Mouse (Mus musculus) stomach, embryonic 15.5 days (tissue): ENCODE data around the gene Nadk. TPM values are rescaled to one million over a fixed set of nuclear protein-coding genes. Genes with fewer than 3 reads are reported as not detected.
A peak's percentile ranks its signal among the peaks of the same experiment; 100 is the strongest.

Source experiments
- ATAC-seq: fragments of 200-750 bp; cut with Nextera tagmentation; 2 replicates; pipeline ENCODE4 v1.8.0; 2017; ENCODE audit warnings: low read depth, moderate number of reproducible peaks, moderate TSS enrichment; ENCODE audit not compliant: insufficient read depth, low FRiP score
- H3K27ac ChIP-seq: fragments of 300-500 bp; sonication (generic); 2 replicates; pipeline ENCODE4 v1.5.1; 2015; ENCODE audit warnings: mild to moderate bottlenecking, inconsistent platforms
- H3K27me3 ChIP-seq: fragments of 300-500 bp; sonication (generic); replicated peaks from 2 replicates; pipeline ENCODE4 v1.6.1; 2015; ENCODE audit warnings: inconsistent platforms
- H3K36me3 ChIP-seq: fragments of 300-500 bp; sonication (generic); 2 replicates; pipeline ENCODE4 v1.6.1; 2015; ENCODE audit warnings: inconsistent platforms
- H3K4me1 ChIP-seq: fragments of 300-500 bp; sonication (generic); 2 replicates; pipeline ENCODE4 v1.6.1; 2015; ENCODE audit warnings: inconsistent platforms
- H3K4me2 ChIP-seq: fragments of 300-500 bp; sonication (generic); 2 replicates; pipeline ENCODE4 v1.6.1; 2015; ENCODE audit warnings: mild to moderate bottlenecking, inconsistent platforms
- H3K4me3 ChIP-seq: fragments of 300-500 bp; sonication (generic); replicated peaks from 2 replicates; pipeline ENCODE4 v1.5.1; 2015; ENCODE audit warnings: inconsistent platforms
- H3K9ac ChIP-seq: fragments of 300-500 bp; sonication (generic); 2 replicates; pipeline ENCODE4 v1.6.1; 2015; ENCODE audit warnings: inconsistent platforms
- H3K9me3 ChIP-seq: fragments of 300-500 bp; sonication (generic); 2 replicates; pipeline ENCODE4 v1.6.1; 2016; ENCODE audit warnings: inconsistent platforms
- WGBS: fragments of 180-500 bp; shearing (Covaris S2); methylation state at CpG from one replicate; pipeline ENCODE4 v1.1.7; 2015; 5-methylcytosine and 5-hydroxymethylcytosine counted together
- polyA plus RNA-seq: library from polyadenylated mRNA; unstranded; fragments of >200 nt; fragmentation: Nextera tagmentation; extraction: Ambion mirVana; gene quantifications from 2 replicates; pipeline ENCODE4 v1.2.1, GENCODE M21; 2015

Nadk gene
- polyA plus RNA-seq = 79.7 and 83.2 TPM in 2 replicates

DNA sequence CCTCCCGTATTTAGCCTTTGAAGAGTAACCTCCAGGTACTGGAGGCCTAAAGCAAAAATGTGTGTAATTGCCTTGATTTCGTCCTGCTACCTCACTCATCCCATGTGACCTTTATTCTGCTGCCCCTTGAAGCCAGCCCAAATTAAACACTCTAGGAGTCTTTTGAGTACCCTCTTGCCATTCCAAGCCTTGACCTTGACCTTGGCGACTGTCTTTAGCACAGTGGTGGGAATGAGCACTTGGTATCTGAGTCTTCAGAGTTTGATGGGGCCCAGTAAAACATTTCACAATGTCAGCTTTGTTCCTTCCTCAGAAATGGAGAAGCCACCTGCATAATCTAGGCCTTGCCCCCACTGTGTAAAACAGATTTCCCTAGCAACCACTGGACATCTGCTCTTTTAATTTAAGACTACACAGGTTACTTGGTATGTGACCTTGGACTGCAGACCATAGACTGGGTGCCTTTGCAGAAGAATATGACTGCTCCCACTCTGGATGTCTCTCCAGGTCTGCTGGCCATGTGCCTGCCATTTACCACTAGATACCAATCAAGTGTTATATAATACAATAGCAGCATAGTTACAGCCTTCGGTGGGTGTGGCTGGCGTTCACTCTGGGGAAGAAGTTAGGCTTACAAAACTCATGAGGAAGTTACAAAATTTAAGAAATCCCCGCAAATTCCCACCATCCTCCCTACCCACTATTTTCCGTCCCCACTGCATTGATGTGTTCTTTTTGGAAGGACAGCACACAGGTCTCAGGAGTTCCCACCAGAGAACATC lies at the start of gene Nadk:
Gene Nadk, plus strand, starts transcription at position 718 of the 782 bp plus-strand sequence.
- Histone ChIP-seq H3K27me3 (no peaks in the 10 kb centered on the region), H3K9ac (peak within 1 kb of the TSS; percentile 9; the same call in 1 of the 2 replicates), H3K9me3 (no peaks in the 10 kb centered on the region), H3K27ac (peak within 1 kb of the TSS; percentile 90), H3K4me1 (peaks cover 37% of the 10 kb centered on the region), H3K4me3 (peak within 1 kb of the TSS; percentile 95), H3K4me2 (peak within 1 kb of the TSS; percentile 64), H3K36me3 (peaks cover 16% of the 10 kb centered on the region)
- 58% methylated on average over 7 of the region's 7 CpGs for WGBS
- ATAC-seq = no peak

DNA sequence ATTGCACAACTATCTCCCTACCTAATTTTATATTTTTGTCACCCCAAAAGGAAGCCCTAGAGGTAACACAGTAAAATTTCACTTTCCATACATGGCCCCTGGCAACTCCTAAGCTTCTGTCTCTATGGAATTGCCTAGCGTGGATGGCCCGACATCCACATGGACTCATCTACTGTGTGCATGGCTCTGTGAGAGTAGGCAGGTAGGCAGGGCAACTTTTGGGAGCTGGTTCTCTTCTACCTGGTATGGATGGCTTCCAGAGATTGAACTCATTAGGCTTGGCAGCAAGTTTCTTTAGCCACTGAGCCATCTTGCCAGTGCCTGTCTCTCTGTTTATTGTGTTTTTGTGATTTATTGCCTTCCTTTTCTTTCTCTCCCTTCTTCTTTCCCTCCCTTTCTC lies 47.4 kb upstream of the Nadk start:
- Histone ChIP-seq H3K9ac (no peak overlapping the region), H3K4me3 (no peak overlapping the region), H3K36me3 (0 out of 2 replicates have a peak, but pooled peaks cover 4% of the 10 kb centered on the region), H3K27me3 (no peaks in the 10 kb centered on the region), H3K27ac (no peak overlapping the region), H3K4me2 (no peak overlapping the region), H3K4me1 (no peaks in the 10 kb centered on the region), H3K9me3 (no peaks in the 10 kb centered on the region)
- WGBS = 85% methylated on average over 2 of the region's 2 CpGs
- no peak for ATAC-seq

DNA sequence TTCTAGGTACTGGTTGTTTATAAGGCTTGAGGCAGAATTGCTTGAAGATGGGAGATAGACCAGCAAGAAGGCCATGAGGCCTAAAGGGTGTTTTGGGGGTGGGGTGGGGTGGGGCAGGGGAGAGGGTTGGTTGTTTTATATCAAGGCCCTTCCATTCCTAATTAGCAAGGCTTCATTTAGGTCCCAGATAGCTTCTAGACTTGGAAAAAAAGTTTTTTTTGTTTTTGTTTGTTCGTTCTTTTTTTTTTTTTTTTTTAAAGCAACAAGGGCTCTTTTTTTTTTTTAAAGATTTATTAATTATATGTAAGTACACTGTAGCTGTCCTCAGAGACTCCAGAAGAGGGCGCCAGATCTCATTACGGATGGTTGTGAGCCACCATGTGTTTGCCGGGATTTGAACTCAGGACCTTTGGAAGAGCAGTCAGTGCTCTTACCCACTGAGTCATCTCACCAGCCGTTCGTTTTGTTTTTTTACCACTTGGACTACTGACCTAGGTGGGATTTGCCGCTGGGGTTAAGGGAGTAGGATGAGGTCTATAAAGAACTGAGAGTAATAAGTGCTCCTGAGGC lies 44.1 kb upstream of the Nadk start:
- no peak for ATAC-seq
- Histone ChIP-seq H3K27me3 (no peaks in the 10 kb centered on the region), H3K4me1 (no peaks in the 10 kb centered on the region), H3K27ac (no peak overlapping the region), H3K36me3 (0 out of 2 replicates have a peak, but pooled peaks cover 4% of the 10 kb centered on the region), H3K4me2 (no peak overlapping the region), H3K4me3 (no peak overlapping the region), H3K9ac (no peak overlapping the region), H3K9me3 (no peaks in the 10 kb centered on the region)
- WGBS = 86% methylated on average over 7 of the region's 7 CpGs

DNA sequence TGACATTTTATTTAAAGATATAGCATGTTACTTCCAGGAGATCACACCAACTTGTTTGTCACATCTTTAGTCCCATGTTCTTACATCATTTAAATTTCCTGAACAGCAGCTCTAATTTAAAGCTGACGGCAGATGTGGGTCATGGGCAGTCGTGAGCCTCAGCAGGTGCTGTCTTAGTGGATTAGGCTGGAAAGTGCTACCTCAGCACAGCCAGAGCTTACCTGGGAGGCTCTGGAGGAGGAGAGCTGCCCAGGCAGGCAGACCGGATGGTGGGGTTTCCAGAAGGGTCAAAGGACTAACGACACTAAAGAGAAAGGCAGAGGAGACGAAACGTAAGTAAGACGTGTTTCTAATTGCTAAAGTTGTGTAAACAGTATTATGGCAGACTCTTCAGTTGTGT lies 39.9 kb upstream of the Nadk start:
- H3K4me3 ChIP-seq = no peak overlapping the region
- H3K4me1 ChIP-seq = no peaks in the 10 kb centered on the region
- no peak overlapping the region for H3K9ac ChIP-seq
- no peak overlapping the region for H3K4me2 ChIP-seq
- H3K27ac ChIP-seq = no peak overlapping the region
- no peak for ATAC-seq
- no peaks in the 10 kb centered on the region for H3K9me3 ChIP-seq
- H3K27me3 ChIP-seq = no peaks in the 10 kb centered on the region
- H3K36me3 ChIP-seq = 0 out of 2 replicates have a peak, but pooled peaks cover 1% of the 10 kb centered on the region
- 61% methylated on average over 7 of the region's 7 CpGs for WGBS

DNA sequence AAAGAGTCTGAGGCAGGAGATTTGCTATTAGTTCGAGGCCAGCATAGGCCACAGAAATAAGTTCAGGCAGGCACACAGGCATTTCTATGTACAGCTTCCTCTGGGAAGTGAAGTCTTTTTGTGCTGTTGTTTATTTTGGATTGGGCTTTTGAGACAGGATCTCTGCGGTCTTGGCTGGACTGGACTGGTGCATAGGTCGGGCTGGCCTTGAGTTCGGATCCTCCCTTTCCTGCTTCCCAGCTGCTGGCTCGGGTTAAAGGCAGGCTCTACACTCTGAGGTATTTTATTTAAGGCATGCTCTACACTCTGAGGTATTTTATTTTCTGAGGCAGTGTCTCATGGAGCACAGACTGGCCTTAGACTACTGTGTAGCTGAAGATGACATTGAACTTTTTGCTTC lies 36.4 kb upstream of the Nadk start:
- 86% methylated on average over 5 of the region's 5 CpGs for WGBS
- H3K36me3 ChIP-seq = peaks cover 25% of the 10 kb centered on the region; the same call in 1 of the 2 replicates

DNA sequence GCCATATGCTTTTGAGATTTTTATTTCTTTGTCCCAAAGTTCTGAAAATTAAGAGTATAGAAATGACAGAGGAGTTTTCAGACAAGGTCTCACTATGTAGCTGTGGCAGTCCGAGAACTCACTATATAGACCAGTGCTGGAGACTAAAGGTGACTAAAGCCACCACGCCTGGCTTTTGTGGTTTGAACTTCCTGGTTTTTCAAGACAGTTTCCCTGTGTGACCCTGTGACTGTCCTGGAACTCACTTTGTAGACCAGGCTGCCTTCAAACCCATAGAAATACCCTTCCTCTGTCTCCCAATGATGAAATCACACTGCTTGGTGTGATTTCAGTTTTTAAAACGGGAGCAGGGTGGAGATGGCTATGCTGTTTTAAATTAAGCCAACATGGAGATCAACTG lies 32.9 kb upstream of the Nadk start:
- H3K27me3 ChIP-seq = no peaks in the 10 kb centered on the region
- no peak overlapping the region for H3K27ac ChIP-seq
- peaks cover 37% of the 10 kb centered on the region; the same call in 1 of the 2 replicates for H3K36me3 ChIP-seq
- no peaks in the 10 kb centered on the region for H3K4me1 ChIP-seq
- no peak for ATAC-seq
- H3K4me2 ChIP-seq = no peak overlapping the region
- H3K9ac ChIP-seq = no peak overlapping the region
- no peak overlapping the region for H3K4me3 ChIP-seq
- H3K9me3 ChIP-seq = no peaks in the 10 kb centered on the region
- WGBS = 81% methylated on average over 3 of the region's 3 CpGs

More for the DNA sequence above, 36.4 kb upstream of the Nadk start:
- Histone ChIP-seq H3K4me1 (no peaks in the 10 kb centered on the region), H3K27ac (no peak overlapping the region), H3K4me3 (no peak overlapping the region), H3K27me3 (no peaks in the 10 kb centered on the region), H3K9me3 (no peaks in the 10 kb centered on the region), H3K4me2 (no peak overlapping the region), H3K9ac (no peak overlapping the region)
- no peak for ATAC-seq

DNA sequence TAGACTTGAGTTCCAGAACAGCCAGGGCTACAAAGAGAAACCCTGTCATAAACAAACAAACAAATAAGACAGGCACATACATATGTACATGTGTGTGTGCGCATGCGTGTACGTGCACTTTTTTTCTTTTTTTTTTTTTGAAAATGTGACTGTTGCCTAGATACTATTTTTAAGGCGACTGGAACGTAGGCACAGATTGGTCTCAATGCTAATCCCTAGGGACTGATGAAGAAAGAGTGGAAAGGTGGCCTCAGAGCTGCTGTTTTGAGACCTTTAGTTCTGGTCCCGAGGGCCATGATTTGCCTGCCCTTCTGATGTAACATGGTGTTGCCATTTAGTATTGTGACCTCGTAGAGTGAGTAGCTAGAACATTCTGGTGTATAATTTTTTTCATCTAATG lies 12.2 kb upstream of the Nadk start:
- Histone ChIP-seq H3K9ac (no peak overlapping the region), H3K4me2 (no peak overlapping the region), H3K4me3 (no peak overlapping the region), H3K27me3 (no peaks in the 10 kb centered on the region), H3K27ac (no peak overlapping the region), H3K36me3 (peaks cover 42% of the 10 kb centered on the region), H3K4me1 (no peaks in the 10 kb centered on the region), H3K9me3 (no peaks in the 10 kb centered on the region)
- no peak for ATAC-seq
- WGBS = 92% methylated on average over 7 of the region's 7 CpGs

DNA sequence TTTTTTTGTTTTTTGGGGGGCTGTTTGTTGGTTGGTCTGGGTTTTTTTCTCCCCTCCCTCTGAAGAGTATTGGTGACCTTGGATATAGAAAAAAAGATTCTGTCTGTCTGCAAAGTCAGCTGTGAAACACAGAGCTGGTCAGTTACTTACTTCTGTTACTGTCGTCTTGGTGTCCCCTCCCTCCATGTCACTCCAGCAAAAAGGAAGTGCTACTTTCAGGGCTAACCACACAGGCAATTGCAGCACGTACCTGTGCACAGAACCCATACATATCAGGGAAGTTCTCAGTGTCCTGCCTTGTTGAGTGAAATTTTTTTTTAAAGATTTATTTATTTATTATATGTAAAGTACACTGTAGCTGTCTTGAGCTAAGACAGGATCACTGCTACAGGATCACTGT lies 11.7 kb upstream of the Nadk start:
- Histone ChIP-seq H3K4me3 (no peak overlapping the region), H3K36me3 (peaks cover 43% of the 10 kb centered on the region)
- WGBS = 69% methylated on average over 2 of the region's 2 CpGs

DNA sequence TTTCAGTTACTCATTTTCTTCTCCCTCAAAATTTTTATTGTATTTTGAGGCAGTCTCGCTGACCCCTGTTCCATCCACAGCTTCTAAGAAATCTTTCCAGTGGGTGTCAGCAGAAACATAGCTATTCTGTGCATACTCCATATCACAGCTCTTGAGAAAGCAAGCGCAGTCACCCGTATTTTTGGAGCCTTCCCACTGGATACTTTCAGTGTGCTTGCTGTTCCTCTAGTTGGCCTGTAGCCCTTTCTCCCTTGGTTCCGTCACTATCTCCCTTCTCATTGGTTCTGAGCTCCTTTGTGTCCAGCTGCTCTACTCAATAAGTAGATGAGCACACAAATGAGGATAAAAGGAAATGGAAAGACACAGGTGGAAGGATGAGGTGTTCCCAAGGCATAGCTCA lies 11.1 kb upstream of the Nadk start:
- ATAC-seq = no peak
- whole genome bisulfite sequencing = 95% methylated on average over 4 of the region's 4 CpGs
- Histone ChIP-seq H3K36me3 (peaks cover 43% of the 10 kb centered on the region), H3K4me1 (no peaks in the 10 kb centered on the region), H3K27ac (no peak overlapping the region), H3K9ac (no peak overlapping the region), H3K27me3 (no peaks in the 10 kb centered on the region), H3K9me3 (no peaks in the 10 kb centered on the region), H3K4me2 (no peak overlapping the region), H3K4me3 (no peak overlapping the region)

More for the DNA sequence above, 11.7 kb upstream of the Nadk start:
- H3K27me3 ChIP-seq = no peaks in the 10 kb centered on the region
- ATAC-seq = no peak
- H3K27ac ChIP-seq = no peak overlapping the region
- no peaks in the 10 kb centered on the region for H3K9me3 ChIP-seq
- no peak overlapping the region for H3K4me2 ChIP-seq
- H3K4me1 ChIP-seq = no peaks in the 10 kb centered on the region
- no peak overlapping the region for H3K9ac ChIP-seq

DNA sequence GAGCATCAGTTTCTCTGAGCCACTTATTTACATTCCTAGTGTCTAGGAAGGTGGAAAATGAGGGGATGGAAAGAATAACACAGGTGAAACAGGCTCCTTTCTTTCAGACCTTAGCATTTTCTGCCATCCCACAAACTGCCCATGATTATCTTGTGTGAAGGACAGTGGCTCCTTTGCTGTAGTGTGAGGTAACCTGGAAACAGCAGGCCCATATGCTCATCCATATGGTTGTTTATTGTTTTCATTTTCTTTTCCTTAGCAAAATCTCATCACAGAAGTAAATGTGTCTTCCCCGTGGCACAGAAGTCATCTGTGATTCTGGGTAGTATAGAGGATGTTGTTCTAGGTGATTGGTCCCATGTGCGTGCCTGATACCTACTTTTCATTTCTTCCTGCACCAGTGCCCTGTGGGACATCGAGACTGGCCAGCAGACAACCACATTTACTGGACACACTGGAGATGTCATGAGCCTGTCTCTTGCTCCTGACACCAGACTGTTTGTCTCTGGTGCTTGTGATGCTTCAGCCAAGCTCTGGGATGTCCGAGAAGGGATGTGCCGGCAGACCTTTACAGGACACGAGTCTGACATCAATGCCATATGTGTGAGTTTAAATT lies 9.2 kb upstream of the Nadk start:
- Histone ChIP-seq H3K4me1 (no peaks in the 10 kb centered on the region), H3K27ac (no peak overlapping the region), H3K4me3 (no peak overlapping the region), H3K9ac (no peak overlapping the region), H3K4me2 (no peak overlapping the region), H3K9me3 (no peaks in the 10 kb centered on the region), H3K36me3 (peaks cover 54% of the 10 kb centered on the region), H3K27me3 (no peaks in the 10 kb centered on the region)
- WGBS = 92% methylated on average over 6 of the region's 6 CpGs
- no peak for ATAC-seq

DNA sequence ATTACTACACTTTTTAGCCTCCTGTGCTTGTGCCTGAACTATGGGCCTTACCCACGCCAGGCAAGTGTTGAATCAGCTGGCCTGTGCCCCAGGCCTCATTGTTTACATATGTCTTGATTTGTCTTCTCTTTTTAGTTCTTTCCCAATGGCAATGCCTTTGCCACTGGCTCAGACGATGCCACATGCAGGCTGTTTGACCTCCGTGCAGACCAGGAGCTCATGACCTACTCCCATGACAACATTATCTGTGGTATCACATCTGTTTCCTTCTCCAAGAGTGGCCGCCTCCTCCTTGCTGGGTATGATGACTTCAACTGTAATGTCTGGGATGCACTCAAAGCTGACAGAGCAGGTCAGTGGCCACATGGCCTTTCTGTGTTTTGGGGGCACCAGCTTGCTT lies 7.3 kb upstream of the Nadk start:
- Histone ChIP-seq H3K4me3 (no peak overlapping the region), H3K4me2 (no peak overlapping the region), H3K27me3 (no peaks in the 10 kb centered on the region), H3K36me3 (peaks cover 63% of the 10 kb centered on the region), H3K27ac (no peak overlapping the region), H3K4me1 (no peaks in the 10 kb centered on the region; the same call in 1 of the 2 replicates), H3K9me3 (no peaks in the 10 kb centered on the region), H3K9ac (no peak overlapping the region)
- WGBS = 66% methylated on average over 4 of the region's 4 CpGs
- ATAC-seq = 0 out of 2 replicates have a peak, but pooled peaks have one; percentile 24

DNA sequence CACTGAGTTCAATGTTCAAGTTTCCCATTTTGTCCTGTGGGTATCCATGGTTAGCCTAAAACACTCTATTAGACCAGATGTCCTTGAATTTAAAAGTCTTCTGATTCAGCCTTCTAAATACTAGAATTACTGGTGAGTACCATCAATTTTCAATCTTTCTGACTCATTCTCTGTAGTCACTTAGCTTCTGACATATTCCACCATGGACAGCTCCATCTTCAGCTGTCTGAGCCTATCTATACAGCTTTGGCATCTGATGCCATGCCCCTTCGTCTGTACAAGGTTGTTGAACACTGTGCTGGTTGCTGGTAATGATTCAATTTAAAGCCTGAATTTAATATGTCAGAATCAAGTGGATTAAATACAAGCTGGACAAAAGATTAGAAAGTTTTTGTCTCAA lies 6.7 kb upstream of the Nadk start:
- no peak for ATAC-seq
- Histone ChIP-seq H3K27me3 (no peaks in the 10 kb centered on the region), H3K9ac (no peak overlapping the region), H3K4me3 (no peak overlapping the region), H3K27ac (no peak overlapping the region), H3K4me1 (no peaks in the 10 kb centered on the region; the same call in 1 of the 2 replicates), H3K36me3 (peaks cover 63% of the 10 kb centered on the region), H3K9me3 (no peaks in the 10 kb centered on the region), H3K4me2 (no peak overlapping the region)
- 61% methylated on average over 1 of the region's 1 CpGs for WGBS
